Mouse (Mus musculus): Measurements from ENCODE around the gene Plin4. TPM values are rescaled to one million over a fixed set of nuclear protein-coding genes. Genes with fewer than 3 reads are reported as not detected.

Plin4 gene
- total and polyA plus RNA-seq, 3 experiments = 0.04 TPM; not detected in 1

- in situ Hi-C loops (cut with MboI; ENCODE audit: low pct_ligation_motif_present, low pct_unique_long_range_greater_than_20kb, low sequenced_read_pairs) (no loop called here), dilution Hi-C loops (cut with MboI; ENCODE audit: extremely low pct_ligation_motif_present, extremely low pct_unique_long_range_greater_than_20kb, low sequenced_read_pairs) (no loop called here)
- H3K4me1 ChIP-seq (ENCODE audit: control insufficient read depth in 1 of 2, insufficient read depth in 2 of 2) = no peaks in the 10 kb centered on the region
- no peak overlapping the region for H3K4me2 ChIP-seq (ENCODE audit: insufficient read depth, low read depth, poor library complexity, severe bottlenecking)
- H3K4me3 ChIP-seq (replicated peaks in 1 of 3; ENCODE audit: low read depth in 2 of 3, low read length in 2 of 3, poor library complexity in 1 of 3) = no peak overlapping the region
- no peak overlapping the region for H3K9ac ChIP-seq (ENCODE audit: insufficient read depth, low read depth)
- no peaks in the 10 kb centered on the region for H3K79me2 ChIP-seq (replicated peaks; ENCODE audit: control insufficient read depth, extremely low read depth, insufficient read depth, poor library complexity, severe bottlenecking)
- no peaks in the 10 kb centered on the region for H3K27me3 ChIP-seq (replicated peaks)
- peaks cover 66 to 72% of the 10 kb centered on the region in 2 experiments for H3K36me3 ChIP-seq (replicated peaks in 1 of 2; ENCODE audit: control insufficient read depth in 1 of 2, insufficient read depth in 1 of 2, low read length in 1 of 2)
- no peak for DNase-seq (ENCODE audit: extremely low read depth)
- H3K9me3 ChIP-seq (replicated peaks; ENCODE audit: low read length) = no peaks in the 10 kb centered on the region
- TF ChIP-seq ZNF384 (IDR thresholded peaks at IDR 0.05; ENCODE audit: low read depth, low read length) (no peak), JUN (IDR thresholded peaks at IDR 0.05; ENCODE audit: insufficient read depth, low read depth, low read length) (no peak), UBTF (IDR thresholded peaks at IDR 0.05; ENCODE audit: low read depth, low read length) (no peak), CHD2 (IDR thresholded peaks at IDR 0.05; ENCODE audit: low read length) (no peak), SIN3A (IDR thresholded peaks at IDR 0.05; ENCODE audit: low read length) (no peak), BHLHE40 (IDR thresholded peaks at IDR 0.05; ENCODE audit: low read depth, low read length) (no peak), MAZ (IDR thresholded peaks at IDR 0.05; ENCODE audit: low read depth, low read length) (no peak), ZKSCAN1 (IDR thresholded peaks at IDR 0.05; ENCODE audit: borderline replicate concordance, low read depth, low read length) (no peak), SMC3 (IDR thresholded peaks at IDR 0.05; ENCODE audit: low read depth, low read length) (no peak), POLR2AphosphoS2 (IDR thresholded peaks at IDR 0.05; ENCODE audit: low read depth, low read length) (no peak), CHD1 (IDR thresholded peaks at IDR 0.05; ENCODE audit: low read depth, low read length) (no peak), MEF2A (IDR thresholded peaks at IDR 0.05; ENCODE audit: borderline replicate concordance, low read depth, low read length) (no peak), RCOR1 (conservative IDR thresholded peaks at IDR 0.05; ENCODE audit: low read depth, low read length) (no peak), MAX (IDR thresholded peaks at IDR 0.05; ENCODE audit: low read length) (no peak), MAFK (IDR thresholded peaks at IDR 0.05; ENCODE audit: insufficient replicate concordance, low read length) (no peak), NELFE (IDR thresholded peaks at IDR 0.05; ENCODE audit: low read depth, low read length) (no peak)
- H3K27ac ChIP-seq (ENCODE audit: insufficient read depth, low read depth) = no peak overlapping the region
Measured at GRCm38 (mm10) chr17:56102158-56102557, 7.4 kb downstream of the Plin4 start.

GRCm38 (mm10) chr17:56100811-56101210, 8.8 kb downstream of the Plin4 start:
- no peak overlapping the region for H3K4me2 ChIP-seq (ENCODE audit: insufficient read depth, low read depth, poor library complexity, severe bottlenecking)
- no peak overlapping the region for H3K4me3 ChIP-seq (replicated peaks in 1 of 3; ENCODE audit: low read depth in 2 of 3, low read length in 2 of 3, poor library complexity in 1 of 3)
- peaks cover 79 to 82% of the 10 kb centered on the region in 2 experiments for H3K36me3 ChIP-seq (replicated peaks in 1 of 2; ENCODE audit: control insufficient read depth in 1 of 2, insufficient read depth in 1 of 2, low read length in 1 of 2)
- no peaks in the 10 kb centered on the region for H3K27me3 ChIP-seq (replicated peaks)
- in situ Hi-C loops (cut with MboI; ENCODE audit: low pct_ligation_motif_present, low pct_unique_long_range_greater_than_20kb, low sequenced_read_pairs) = no loop called here
- dilution Hi-C loops (cut with MboI; ENCODE audit: extremely low pct_ligation_motif_present, extremely low pct_unique_long_range_greater_than_20kb, low sequenced_read_pairs) = no loop called here
- DNase-seq (ENCODE audit: extremely low read depth) = no peak
- no peaks in the 10 kb centered on the region for H3K9me3 ChIP-seq (replicated peaks; ENCODE audit: low read length)
- H3K27ac ChIP-seq (ENCODE audit: insufficient read depth, low read depth) = no peak overlapping the region
- TF ChIP-seq ZMIZ1 (IDR thresholded peaks at IDR 0.05; ENCODE audit: low read depth, low read length) = no peak
- no peak for TF ChIP-seq ZC3H11A (IDR thresholded peaks at IDR 0.05; ENCODE audit: low read depth, low read length)
- TF ChIP-seq JUN (IDR thresholded peaks at IDR 0.05; ENCODE audit: insufficient read depth, low read depth, low read length) = no peak
- TF ChIP-seq RCOR1 (conservative IDR thresholded peaks at IDR 0.05; ENCODE audit: low read depth, low read length) = no peak
- no peak for TF ChIP-seq MAFK (IDR thresholded peaks at IDR 0.05; ENCODE audit: insufficient replicate concordance, low read length)
- TF ChIP-seq EP300 (IDR thresholded peaks at IDR 0.05; ENCODE audit: low read length) = no peak
- no peaks in the 10 kb centered on the region for H3K4me1 ChIP-seq (ENCODE audit: control insufficient read depth in 1 of 2, insufficient read depth in 2 of 2)
- no peaks in the 10 kb centered on the region for H3K79me2 ChIP-seq (replicated peaks; ENCODE audit: control insufficient read depth, extremely low read depth, insufficient read depth, poor library complexity, severe bottlenecking)
- no peak overlapping the region for H3K9ac ChIP-seq (ENCODE audit: insufficient read depth, low read depth)
